Mouse (Mus musculus) MEL (cell line): ENCODE results near the gene Nbeal1. TPM values are rescaled to one million over a fixed set of nuclear protein-coding genes. Genes with fewer than 3 reads are reported as not detected.

Experiments used
- DNase-seq: peaks from one replicate; pipeline ENCODE4 v3.0.0; 2011; ENCODE audit warnings: low read depth, low spot score
- H3K27ac ChIP-seq: 2 replicates; pipeline ENCODE4 v1.5.1; 2012; ENCODE audit warnings: low read depth, mild to moderate bottlenecking, control low read depth, low read length, moderate library complexity; ENCODE audit not compliant: control insufficient read depth
- H3K27me3 ChIP-seq, 2 experiments: fragments of 150-350 bp in 1 of 2; sonication (generic) in 1 of 2; 2 replicates each; pipeline ENCODE4 v1.6.1; 2012; ENCODE audit warnings: low read length in 2 of 2, mild to moderate bottlenecking in 2 of 2, improper control_type of control experiment in 1 of 2, moderate library complexity in 1 of 2; ENCODE audit not compliant: insufficient read depth in 2 of 2, control insufficient read depth in 1 of 2
- H3K36me3 ChIP-seq, 2 experiments: 2 replicates each; pipeline ENCODE4 v1.6.1; 2012 to 2014; ENCODE audit warnings: low read length in 2 of 2, improper control_type of control experiment in 1 of 2, inconsistent platforms in 1 of 2, mild to moderate bottlenecking in 1 of 2; ENCODE audit not compliant: insufficient read depth in 2 of 2, control insufficient read depth in 1 of 2
- H3K4me1 ChIP-seq, 2 experiments: fragments of 150-350 bp in 1 of 2; sonication (generic) in 1 of 2; 2 replicates each; pipeline ENCODE4 v1.6.1; 2012; ENCODE audit warnings: low read length in 2 of 2, improper control_type of control experiment in 1 of 2, mild to moderate bottlenecking in 1 of 2; ENCODE audit not compliant: insufficient read depth in 2 of 2, control insufficient read depth in 1 of 2
- H3K4me3 ChIP-seq, 2 experiments: fragments of 150-350 bp in 1 of 2; sonication (generic) in 1 of 2; 2 replicates each; pipeline ENCODE4 v1.5.1; 2012; ENCODE audit warnings: low read depth in 2 of 2, low read length in 2 of 2, mild to moderate bottlenecking in 2 of 2, moderate library complexity in 2 of 2, control low read depth in 1 of 2, improper control_type of control experiment in 1 of 2; ENCODE audit not compliant: control insufficient read depth in 1 of 2, insufficient read depth in 1 of 2
- H3K79me2 ChIP-seq: 2 replicates; pipeline ENCODE4 v1.6.1; 2012; ENCODE audit warnings: mild to moderate bottlenecking, low read length, moderate library complexity; ENCODE audit not compliant: control insufficient read depth, poor library complexity, insufficient read depth
- H3K9ac ChIP-seq: 2 replicates; pipeline ENCODE4 v1.6.1; 2012; ENCODE audit warnings: low read depth, mild to moderate bottlenecking, control low read depth, low read length, moderate library complexity; ENCODE audit not compliant: control insufficient read depth, poor library complexity, severe bottlenecking
- H3K9me3 ChIP-seq: fragments of 150-350 bp; sonication (generic); replicated peaks from 2 replicates; pipeline ENCODE4 v1.6.1; 2012; ENCODE audit warnings: mild to moderate bottlenecking, low read length, improper control_type of control experiment, moderate library complexity; ENCODE audit not compliant: insufficient read depth
- BHLHE40 ChIP-seq: IDR thresholded peaks from 2 replicates; pipeline ENCODE4 v1.6.1; 2012; ENCODE audit warnings: low read depth, mild to moderate bottlenecking, inconsistent platforms, low read length, improper control_type of control experiment, borderline replicate concordance
- E2F4 ChIP-seq: IDR thresholded peaks from 2 replicates; pipeline ENCODE4 v1.6.1; 2011; ENCODE audit warnings: low read depth, low read length, improper control_type of control experiment, borderline replicate concordance
- EP300 ChIP-seq, 2 experiments: IDR thresholded peaks; 2 replicates each; pipeline ENCODE4 v1.6.1; 2011; ENCODE audit warnings: improper control_type of control experiment in 2 of 2, low read length in 2 of 2, low read depth in 1 of 2, mild to moderate bottlenecking in 1 of 2
- ETS1 ChIP-seq: IDR thresholded peaks from 2 replicates; pipeline ENCODE4 v1.6.1; 2012; ENCODE audit warnings: low read depth, mild to moderate bottlenecking, inconsistent platforms, low read length, improper control_type of control experiment, moderate library complexity
- GATA1 ChIP-seq: IDR thresholded peaks from 2 replicates; pipeline ENCODE4 v1.6.1; 2011; ENCODE audit warnings: low read depth, low read length, improper control_type of control experiment
- KAT2A ChIP-seq: conservative IDR thresholded peaks from 2 replicates; pipeline ENCODE4 v1.6.1; 2012; ENCODE audit warnings: low read depth, low read length, improper control_type of control experiment, inconsistent platforms
- MAX ChIP-seq: IDR thresholded peaks from 2 replicates; pipeline ENCODE4 v1.6.1; 2011; ENCODE audit warnings: low read length, improper control_type of control experiment
- MXI1 ChIP-seq: IDR thresholded peaks from 2 replicates; pipeline ENCODE4 v1.6.1; 2011; ENCODE audit warnings: mild to moderate bottlenecking, low read depth, low read length, improper control_type of control experiment
- MYC ChIP-seq: IDR thresholded peaks from 2 replicates; pipeline ENCODE4 v1.6.1; 2011; ENCODE audit warnings: low read depth, mild to moderate bottlenecking, low read length, improper control_type of control experiment, moderate library complexity
- SIN3A ChIP-seq: IDR thresholded peaks from 2 replicates; pipeline ENCODE4 v1.6.1; 2012; ENCODE audit warnings: low read length, improper control_type of control experiment, inconsistent platforms
- TBP ChIP-seq: IDR thresholded peaks from 2 replicates; pipeline ENCODE4 v1.8.0; 2011; ENCODE audit warnings: low read depth, low read length, improper control_type of control experiment
- UBTF ChIP-seq: IDR thresholded peaks from 2 replicates; pipeline ENCODE4 v1.6.1; 2012; ENCODE audit warnings: low read depth, mild to moderate bottlenecking, inconsistent platforms, low read length, improper control_type of control experiment, moderate library complexity, borderline replicate concordance; ENCODE audit not compliant: insufficient read depth
- USF2 ChIP-seq, 2 experiments: IDR thresholded peaks; 2 replicates each; pipeline ENCODE4 v1.6.1; 2011 to 2012; ENCODE audit warnings: improper control_type of control experiment in 2 of 2, low read length in 2 of 2, borderline replicate concordance in 1 of 2, inconsistent platforms in 1 of 2, low read depth in 1 of 2, mild to moderate bottlenecking in 1 of 2; ENCODE audit not compliant: insufficient read depth in 1 of 2
- ZKSCAN1 ChIP-seq: IDR thresholded peaks from 2 replicates; pipeline ENCODE4 v1.6.1; 2012; ENCODE audit warnings: low read depth, mild to moderate bottlenecking, inconsistent platforms, low read length, improper control_type of control experiment, moderate library complexity
- polyA plus RNA-seq, 2 experiments: library from polyadenylated mRNA; stranded (reverse) in 1 of 2; unstranded in 1 of 2; fragments of >175 nt in 1 of 2; fragments of >200 nt in 1 of 2; gene quantifications; 2 replicates each; pipeline versions ENCODE4 v1.2.1 to v1.2.4; 2012; ENCODE audit warnings: low replicate concordance in 2 of 2, low read depth in 1 of 2; ENCODE audit not compliant: insufficient read length in 2 of 2, insufficient read depth in 1 of 2, missing spikeins in 1 of 2
- total RNA-seq: library from RNA; depleted of rRNA; stranded (reverse); fragments of 300-350 nt; gene quantifications from 2 replicates; pipeline ENCODE4 v1.2.3, GENCODE M21; 2012

Nbeal1 gene
- total and polyA plus RNA-seq, 3 experiments, result 1.5 to 2.0 TPM; not detected in 1

- Histone ChIP-seq H3K79me2 (peaks cover 5% of the 10 kb centered on the region; the same call in 1 of the 2 replicates), H3K36me3 (peaks cover 0 to 4% of the 10 kb centered on the region in 2 experiments; a peak in 2 of 4 replicates), H3K27ac (peak overlapping the region; percentile 44), H3K4me1 (peaks cover 0 to 6% of the 10 kb centered on the region in 2 experiments; a peak in 2 of 4 replicates), H3K9me3 (no peaks in the 10 kb centered on the region), H3K9ac (peak overlapping the region; percentile 40), H3K27me3 (no peaks in the 10 kb centered on the region), H3K4me3 (peak overlapping the region; percentile 11 to 89; a peak in 2 of 4 replicates)
- peak; percentile 59 for DNase-seq
- TF ChIP-seq USF2 (IDR thresholded peaks at IDR 0.05; ENCODE audit: borderline replicate concordance in 1 of 2, insufficient read depth in 1 of 2, low read depth in 1 of 2, low read length in 2 of 2), result no peak
- TF ChIP-seq SIN3A, result peak; percentile 63
- TF ChIP-seq UBTF, result no peak
- TF ChIP-seq GATA1, result peak; percentile 57; the same call in 1 of the 2 replicates
- TF ChIP-seq EP300 (IDR thresholded peaks at IDR 0.05; ENCODE audit: low read depth in 1 of 2, low read length in 2 of 2), result 0 out of 4 replicates have a peak, but pooled peaks of 1 of the 2 experiments have one; percentile 23
- TF ChIP-seq MAX, result peak; percentile 83
- TF ChIP-seq MXI1, result peak; percentile 75
- TF ChIP-seq E2F4, result no peak
- TF ChIP-seq MYC, result peak; percentile 69; the same call in 1 of the 2 replicates
- 0 out of 2 replicates have a peak, but pooled peaks have one; percentile 45 for TF ChIP-seq TBP
Measured at GRCm38 (mm10) chr1:60344670-60345069, 164.3 kb downstream of the Nbeal1 start.

DNA sequence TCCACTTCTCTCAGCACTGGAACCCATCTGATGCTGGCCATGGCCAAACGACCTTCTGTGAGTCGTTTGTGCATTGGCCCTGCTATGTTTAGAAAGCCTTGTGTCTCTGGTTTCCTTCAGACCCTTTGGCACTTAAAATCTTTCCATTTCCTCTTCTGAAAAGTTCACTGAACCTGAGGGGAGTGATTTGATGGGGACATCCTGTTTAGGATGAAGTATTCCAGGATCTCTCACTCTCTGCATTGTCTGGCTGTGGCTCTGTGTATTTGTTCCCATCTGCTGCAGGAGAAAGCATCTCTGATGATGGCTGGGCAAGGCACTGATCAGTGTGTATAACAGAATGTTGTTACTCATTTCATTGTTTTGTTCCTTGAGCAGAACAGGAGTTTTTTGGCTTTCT lies 165.3 kb downstream of the Nbeal1 start:
- Histone ChIP-seq H3K9ac (no peak overlapping the region), H3K4me1 (peaks cover 0 to 6% of the 10 kb centered on the region in 2 experiments; a peak in 2 of 4 replicates), H3K4me3 (no peak overlapping the region), H3K27me3 (no peaks in the 10 kb centered on the region), H3K27ac (no peak overlapping the region), H3K79me2 (peaks cover 5% of the 10 kb centered on the region; the same call in 1 of the 2 replicates), H3K36me3 (peaks cover 0 to 4% of the 10 kb centered on the region in 2 experiments; a peak in 2 of 4 replicates), H3K9me3 (no peaks in the 10 kb centered on the region)
- DNase-seq, result no peak
- TF ChIP-seq BHLHE40 (no peak), KAT2A (no peak), GATA1 (no peak), MYC (no peak), E2F4 (no peak), ZKSCAN1 (no peak), EP300 (IDR thresholded peaks at IDR 0.05; ENCODE audit: low read depth in 1 of 2, low read length in 2 of 2) (no peak), ETS1 (no peak)
